Mouse (Mus musculus): ENCODE measurements around the gene Mlst8.

DNA sequence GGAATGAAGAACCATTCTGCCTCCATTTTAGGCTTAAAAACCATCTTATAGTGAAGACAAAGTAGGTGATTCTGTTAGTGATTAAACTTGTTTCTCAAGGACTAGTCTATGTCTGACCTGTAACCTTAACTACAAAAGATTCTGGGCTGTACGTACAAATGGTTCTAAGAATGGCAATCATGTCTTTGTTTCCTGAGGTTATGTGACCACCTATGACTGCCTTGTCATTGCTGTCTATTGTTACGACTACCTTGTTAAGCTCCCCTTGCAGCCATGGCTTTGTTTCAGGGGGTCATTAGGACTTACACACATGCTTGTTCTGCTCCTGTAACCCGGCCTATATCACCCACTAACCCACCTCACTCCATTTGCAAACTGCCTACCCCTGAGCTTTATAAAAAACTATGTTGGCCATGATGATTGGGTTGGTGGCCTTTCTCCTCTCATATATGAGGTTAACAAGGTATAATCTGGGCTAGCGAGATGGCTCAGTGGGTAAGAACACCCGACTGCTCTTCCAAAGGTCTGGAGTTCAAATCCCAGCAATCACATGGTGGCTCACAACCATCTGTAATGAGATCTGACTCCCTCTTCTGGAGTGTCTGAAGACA is 10.1 kb downstream of the Mlst8 start:
- TF ChIP-seq POLR2A (IDR thresholded peaks at IDR 0.05; ENCODE audit: low read depth, low read length) (no peak), CTCF (IDR thresholded peaks at IDR 0.05; ENCODE audit: borderline replicate concordance, insufficient read depth, low read length) (no peak)

All from embryonic fibroblast, embryonic 13.5 days (primary cell).